Mouse (Mus musculus): ENCODE results near the gene Myo3b. TPM values are rescaled to one million over a fixed set of nuclear protein-coding genes. Genes with fewer than 3 reads are reported as not detected.

Gene Myo3b
- polyA plus RNA-seq, 1 experiment from 2014 or later = not detected

DNA sequence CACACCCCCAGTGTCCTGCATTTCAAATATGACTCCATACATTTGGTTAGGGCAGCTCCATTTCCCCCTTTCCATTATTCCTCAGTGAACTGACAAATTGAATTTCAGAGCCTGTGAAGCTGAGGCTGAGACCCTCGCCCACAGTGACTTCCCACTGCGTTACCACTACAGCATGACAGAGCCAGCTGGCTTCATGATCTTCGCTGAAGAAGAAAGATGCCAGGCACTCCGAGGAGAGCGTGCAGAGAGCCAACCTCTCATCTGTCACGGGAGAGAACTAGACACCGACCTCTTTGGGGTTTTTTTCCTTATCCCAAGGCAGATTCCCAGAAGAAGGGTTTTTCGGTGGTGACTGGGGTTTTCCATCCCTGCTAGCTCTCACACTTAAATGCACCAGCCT is 306.2 kb downstream of the Myo3b start:
- no peak for ATAC-seq (ENCODE audit: low read depth)
- WGBS (ENCODE audit: insufficient replicate concordance) = 66% methylated on average over 8 of the region's 8 CpGs

DNA sequence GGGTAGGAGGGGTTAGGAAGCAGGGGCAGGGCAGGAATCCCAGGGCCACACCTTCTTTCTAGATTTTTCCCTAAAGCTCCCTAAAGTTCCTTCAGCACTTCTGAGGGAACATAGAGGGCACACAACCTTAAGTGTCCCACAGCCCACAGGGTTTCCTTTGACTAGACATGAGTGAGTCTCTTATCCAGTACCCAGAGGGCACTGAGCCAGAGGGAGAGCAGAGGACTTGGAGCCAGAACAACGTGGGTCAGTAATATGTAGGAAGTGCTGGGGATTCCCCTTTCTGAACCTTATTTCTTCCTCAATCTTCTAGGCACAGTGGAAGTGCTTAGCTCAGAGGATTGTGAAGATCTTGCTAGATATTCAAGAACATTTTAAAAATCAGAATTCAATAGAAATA is 308.6 kb downstream of the Myo3b start:
- DNase-seq (no peak), ATAC-seq (ENCODE audit: low read depth) (no peak)
- H3K27ac ChIP-seq = no peak overlapping the region
- no peak overlapping the region for H3K9ac ChIP-seq
- no peaks in the 10 kb centered on the region for H3K4me1 ChIP-seq (replicated peaks)
- no peaks in the 10 kb centered on the region for H3K9me3 ChIP-seq (replicated peaks)
- H3K4me2 ChIP-seq = no peak overlapping the region
- no peaks in the 10 kb centered on the region for H3K36me3 ChIP-seq
- H3K4me3 ChIP-seq (replicated peaks) = no peak overlapping the region
- no peaks in the 10 kb centered on the region for H3K27me3 ChIP-seq
- 7% methylated on average over 1 of the region's 1 CpGs for WGBS (ENCODE audit: insufficient replicate concordance)

More for the DNA sequence above, 306.2 kb downstream of the Myo3b start:
- Histone ChIP-seq H3K9ac (no peak overlapping the region), H3K4me2 (no peak overlapping the region), H3K9me3 (replicated peaks) (no peaks in the 10 kb centered on the region), H3K36me3 (no peaks in the 10 kb centered on the region), H3K4me3 (replicated peaks) (no peak overlapping the region), H3K27me3 (no peaks in the 10 kb centered on the region), H3K27ac (no peak overlapping the region), H3K4me1 (replicated peaks) (no peaks in the 10 kb centered on the region)
- no peak for DNase-seq

DNA sequence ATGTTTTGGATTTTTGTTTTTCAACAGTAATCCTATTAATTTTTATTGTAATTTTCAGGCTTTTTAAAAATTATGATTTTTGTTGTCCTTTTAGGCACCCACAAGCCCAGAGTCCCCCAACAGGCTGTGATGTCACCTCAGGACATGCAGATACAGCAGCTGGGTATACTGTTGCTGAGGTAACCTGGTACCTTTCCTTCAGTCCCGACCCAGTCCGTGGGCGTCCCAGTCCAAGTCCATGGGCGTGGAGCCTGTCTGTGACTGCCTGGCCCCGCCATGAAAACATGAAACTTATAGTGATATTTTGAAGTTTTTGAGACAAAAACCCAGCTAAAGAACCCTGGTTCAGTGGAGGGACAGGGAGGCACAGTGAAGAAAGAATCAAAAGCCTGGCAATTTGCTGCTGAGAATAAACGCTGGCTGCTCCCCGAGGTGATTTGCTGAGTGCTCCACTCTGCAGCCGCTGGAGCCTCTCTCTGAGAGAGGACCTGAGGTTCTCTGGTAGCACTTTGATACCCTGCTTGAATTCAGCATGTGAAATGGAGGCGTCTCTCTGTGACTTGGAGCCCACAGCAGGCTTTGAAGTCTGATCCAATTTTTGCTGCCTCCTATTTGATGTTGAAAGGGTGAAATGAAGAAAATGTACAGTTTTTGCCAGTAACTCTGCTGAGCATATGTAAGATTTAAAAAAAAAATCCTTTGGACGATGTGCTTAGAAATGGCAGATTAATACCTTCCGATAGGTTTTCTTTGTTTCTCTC is 310.0 kb downstream of the Myo3b start:
- 52% methylated on average over 11 of the region's 11 CpGs for WGBS (ENCODE audit: insufficient replicate concordance)
- H3K27me3 ChIP-seq = no peaks in the 10 kb centered on the region
- DNase-seq (no peak), ATAC-seq (ENCODE audit: low read depth) (no peak)
- H3K27ac ChIP-seq = no peak overlapping the region
- no peaks in the 10 kb centered on the region for H3K36me3 ChIP-seq
- H3K9ac ChIP-seq = no peak overlapping the region
- no peak overlapping the region for H3K4me3 ChIP-seq (replicated peaks)
- H3K9me3 ChIP-seq (replicated peaks) = no peaks in the 10 kb centered on the region
- no peaks in the 10 kb centered on the region for H3K4me1 ChIP-seq (replicated peaks)
- H3K4me2 ChIP-seq = no peak overlapping the region

DNA sequence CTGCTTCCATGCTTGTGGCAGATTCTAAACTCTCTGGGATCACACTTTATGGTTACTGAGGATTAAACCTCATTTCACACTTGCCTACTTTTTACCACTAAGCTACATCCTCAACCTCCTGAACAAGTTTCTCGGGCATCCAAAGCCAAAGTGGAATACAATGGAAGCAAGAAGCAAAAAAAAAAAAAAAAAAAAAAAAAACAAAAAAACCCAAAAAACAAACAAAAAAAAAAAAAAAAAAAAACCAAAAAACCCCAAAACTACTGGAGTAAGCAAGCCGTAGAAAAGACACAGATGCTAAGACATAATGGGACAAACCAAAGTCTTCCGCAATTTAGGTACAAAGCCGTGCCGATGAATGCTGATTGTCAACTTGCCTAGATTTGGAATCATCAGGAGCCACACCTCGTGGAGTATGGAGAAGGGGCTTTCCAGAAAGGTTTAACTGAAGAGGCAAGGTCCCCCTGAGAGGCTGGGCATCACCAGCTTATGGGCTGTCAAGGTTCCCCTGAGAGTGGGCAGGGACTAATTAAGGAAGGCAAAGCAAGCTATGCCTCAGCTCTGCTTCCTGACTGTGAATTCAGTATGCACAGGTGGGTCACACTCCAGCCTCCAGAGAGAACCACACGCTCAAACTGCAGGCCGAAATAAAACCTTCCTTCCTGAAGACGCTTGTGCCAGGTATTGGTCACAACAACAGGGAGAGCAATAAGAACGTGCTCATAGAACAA is 313.7 kb downstream of the Myo3b start:
- DNase-seq = no peak
- WGBS (ENCODE audit: insufficient replicate concordance) = 64% methylated on average over 10 of the region's 10 CpGs
- Histone ChIP-seq H3K9ac (no peak overlapping the region), H3K9me3 (replicated peaks) (no peaks in the 10 kb centered on the region), H3K36me3 (no peaks in the 10 kb centered on the region), H3K4me3 (replicated peaks) (no peak overlapping the region), H3K27me3 (no peaks in the 10 kb centered on the region), H3K27ac (no peak overlapping the region), H3K4me1 (replicated peaks) (no peaks in the 10 kb centered on the region), H3K4me2 (no peak overlapping the region)
- ATAC-seq (ENCODE audit: low read depth) = no peak

DNA sequence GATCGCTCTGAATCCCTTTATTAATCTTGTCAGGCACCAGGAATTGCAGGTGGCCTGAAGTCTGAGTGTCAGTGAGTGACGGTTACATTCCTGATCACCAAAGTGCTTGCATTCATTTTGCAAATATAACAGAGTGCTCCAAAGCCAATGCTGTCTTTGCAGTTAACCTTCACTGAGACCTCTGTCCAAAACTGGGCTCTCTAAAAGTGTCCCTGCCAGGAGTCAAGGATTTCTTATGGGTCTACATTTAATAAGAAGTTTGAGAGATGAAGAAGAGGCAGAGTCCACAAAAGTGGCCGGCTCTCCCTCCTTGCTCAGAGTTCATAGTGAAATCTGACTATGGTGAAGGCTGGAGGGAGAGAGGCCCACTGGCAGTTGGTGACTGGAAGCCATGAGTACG is 315.1 kb downstream of the Myo3b start:
- Histone ChIP-seq H3K36me3 (no peaks in the 10 kb centered on the region), H3K4me1 (replicated peaks) (no peaks in the 10 kb centered on the region), H3K27me3 (no peaks in the 10 kb centered on the region), H3K4me3 (replicated peaks) (no peak overlapping the region), H3K9ac (no peak overlapping the region), H3K4me2 (no peak overlapping the region), H3K27ac (no peak overlapping the region), H3K9me3 (replicated peaks) (no peaks in the 10 kb centered on the region)
- ATAC-seq (ENCODE audit: low read depth) (no peak), DNase-seq (no peak)
- WGBS (ENCODE audit: insufficient replicate concordance) = 58% methylated on average over 4 of the region's 4 CpGs

DNA sequence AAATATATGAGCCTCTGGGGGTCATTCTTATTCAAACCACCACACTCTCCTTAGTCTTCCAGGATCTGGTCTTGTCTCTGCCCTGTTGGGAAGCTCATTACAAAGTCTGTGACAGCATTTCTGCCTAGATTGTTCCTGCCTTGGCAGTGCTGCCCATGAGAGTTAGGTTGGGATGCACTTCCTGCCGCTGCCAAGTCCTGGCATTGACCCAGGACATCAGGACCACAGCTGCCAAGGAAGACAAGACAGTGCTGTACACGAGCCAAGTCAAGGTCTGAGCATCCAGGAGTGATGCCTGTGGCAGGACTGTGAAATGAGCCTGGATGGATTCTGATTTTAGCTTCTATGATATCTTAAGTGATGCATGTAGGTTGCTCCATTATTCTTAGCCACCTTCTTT is 316.1 kb downstream of the Myo3b start:
- WGBS (ENCODE audit: insufficient replicate concordance) = 55% methylated on average over 2 of the region's 2 CpGs
- no peak for ATAC-seq (ENCODE audit: low read depth)
- no peak for DNase-seq
- Histone ChIP-seq H3K4me1 (replicated peaks) (no peaks in the 10 kb centered on the region), H3K27ac (no peak overlapping the region), H3K27me3 (no peaks in the 10 kb centered on the region), H3K4me2 (no peak overlapping the region), H3K4me3 (replicated peaks) (no peak overlapping the region), H3K9me3 (replicated peaks) (no peaks in the 10 kb centered on the region), H3K36me3 (no peaks in the 10 kb centered on the region), H3K9ac (no peak overlapping the region)

DNA sequence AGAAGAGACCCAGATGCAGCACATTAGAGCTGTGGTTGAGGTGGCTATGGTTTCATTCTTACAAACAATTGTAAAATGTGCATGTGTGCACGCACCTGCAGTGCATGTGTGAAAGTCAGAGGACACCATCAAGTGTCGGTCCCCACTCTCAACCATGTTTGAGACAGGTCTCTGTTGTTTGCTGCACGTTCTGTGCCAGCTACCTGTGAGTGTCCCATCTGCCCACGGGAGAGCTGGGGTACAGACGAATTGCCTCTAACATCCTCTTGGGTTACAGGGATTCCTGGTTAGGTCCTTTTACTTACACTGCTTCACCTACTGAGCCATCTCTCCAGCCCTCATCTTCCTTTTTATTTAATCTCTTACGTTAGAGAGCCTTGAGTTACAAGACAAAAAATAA is 330.5 kb downstream of the Myo3b start:
- ATAC-seq (ENCODE audit: low read depth) (no peak), DNase-seq (no peak)

DNA sequence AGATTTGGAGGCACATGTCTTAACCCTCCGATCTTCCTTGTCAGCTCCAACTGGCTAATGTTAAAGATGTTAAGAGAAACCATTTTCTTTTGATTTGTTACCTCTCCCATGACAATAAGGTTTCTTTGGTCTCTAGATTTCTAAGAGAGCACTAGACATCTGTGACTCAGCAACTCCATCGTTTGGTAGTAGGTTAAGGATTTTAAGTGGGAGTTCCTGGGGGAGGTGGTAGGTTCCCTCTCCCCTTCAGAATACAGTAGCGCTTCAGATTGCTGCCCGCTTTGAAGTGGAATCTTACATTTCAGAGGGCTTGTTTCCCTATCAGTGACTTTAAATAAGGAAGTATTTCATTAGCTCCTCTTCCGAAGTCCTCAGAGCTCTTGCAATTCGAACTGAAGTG is 340.4 kb downstream of the Myo3b start:
- no peak overlapping the region for H3K9ac ChIP-seq
- H3K27ac ChIP-seq = no peak overlapping the region
- no peaks in the 10 kb centered on the region for H3K36me3 ChIP-seq
- H3K4me3 ChIP-seq (replicated peaks) = no peak overlapping the region
- ATAC-seq (ENCODE audit: low read depth) (no peak), DNase-seq (no peak)
- H3K4me1 ChIP-seq (replicated peaks) = no peaks in the 10 kb centered on the region
- no peak overlapping the region for H3K4me2 ChIP-seq
- no peaks in the 10 kb centered on the region for H3K27me3 ChIP-seq
- no peaks in the 10 kb centered on the region for H3K9me3 ChIP-seq (replicated peaks)
- WGBS (ENCODE audit: insufficient replicate concordance) = 30% methylated on average over 6 of the region's 6 CpGs

More for the DNA sequence above, 330.5 kb downstream of the Myo3b start:
- no peaks in the 10 kb centered on the region for H3K9me3 ChIP-seq (replicated peaks)
- H3K27me3 ChIP-seq = no peaks in the 10 kb centered on the region
- no peaks in the 10 kb centered on the region for H3K36me3 ChIP-seq
- H3K9ac ChIP-seq = no peak overlapping the region
- H3K4me2 ChIP-seq = no peak overlapping the region
- no peak overlapping the region for H3K27ac ChIP-seq
- H3K4me3 ChIP-seq (replicated peaks) = no peak overlapping the region
- H3K4me1 ChIP-seq (replicated peaks) = no peaks in the 10 kb centered on the region
- WGBS (ENCODE audit: insufficient replicate concordance) = 61% methylated on average over 6 of the region's 6 CpGs

DNA sequence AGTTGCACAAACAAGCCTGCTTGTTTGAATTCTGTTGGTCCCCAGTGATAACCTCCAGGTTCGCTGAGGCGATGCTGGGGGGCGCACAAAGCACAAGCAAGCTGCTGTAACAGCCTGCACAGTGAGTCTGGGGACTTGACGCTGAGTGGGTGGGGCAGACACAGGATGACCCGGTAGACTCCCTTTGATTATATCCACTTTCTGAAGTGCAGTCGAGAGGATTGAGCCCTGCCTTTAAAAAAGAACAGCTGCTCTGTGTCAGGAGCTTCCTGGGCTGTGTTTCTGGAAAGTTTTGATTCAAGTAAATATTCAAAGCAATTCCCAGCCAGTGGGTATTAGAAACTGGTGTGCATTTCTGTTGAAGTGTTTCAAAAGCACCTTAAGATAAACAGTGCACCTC is 341.0 kb downstream of the Myo3b start:
- Histone ChIP-seq H3K27me3 (no peaks in the 10 kb centered on the region), H3K4me2 (no peak overlapping the region), H3K4me1 (replicated peaks) (no peaks in the 10 kb centered on the region), H3K9me3 (replicated peaks) (no peaks in the 10 kb centered on the region), H3K9ac (no peak overlapping the region), H3K36me3 (no peaks in the 10 kb centered on the region), H3K4me3 (replicated peaks) (no peak overlapping the region), H3K27ac (no peak overlapping the region)
- no peak for DNase-seq
- WGBS (ENCODE audit: insufficient replicate concordance) = 28% methylated on average over 6 of the region's 6 CpGs
- no peak for ATAC-seq (ENCODE audit: low read depth)

DNA sequence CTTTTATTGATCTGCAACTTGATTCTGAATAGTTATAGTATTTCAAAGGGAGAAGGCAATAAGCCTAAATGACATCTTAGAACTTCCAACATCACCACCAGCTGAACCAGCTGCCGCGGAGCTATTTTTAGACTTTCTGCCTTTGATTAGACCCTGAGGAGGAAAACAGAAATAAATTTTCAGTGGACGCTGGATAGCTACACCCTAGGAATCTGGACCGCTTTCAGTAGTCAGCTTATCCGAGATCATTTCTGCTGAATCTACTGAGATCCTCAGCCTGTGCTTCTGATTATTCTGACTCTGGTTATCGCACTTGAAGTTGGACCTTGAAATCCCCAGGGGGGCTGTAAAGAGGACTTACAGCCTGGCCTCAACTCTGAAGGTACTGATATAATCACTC is 349.7 kb downstream of the Myo3b start:
- no peak overlapping the region for H3K4me3 ChIP-seq (replicated peaks)
- no peak overlapping the region for H3K4me2 ChIP-seq
- ATAC-seq (ENCODE audit: low read depth) = no peak
- no peak for DNase-seq
- H3K9ac ChIP-seq = no peak overlapping the region
- H3K27me3 ChIP-seq = no peaks in the 10 kb centered on the region
- H3K4me1 ChIP-seq (replicated peaks) = no peaks in the 10 kb centered on the region
- no peak overlapping the region for H3K27ac ChIP-seq
- H3K9me3 ChIP-seq (replicated peaks) = no peaks in the 10 kb centered on the region
- 63% methylated on average over 6 of the region's 6 CpGs for WGBS (ENCODE audit: insufficient replicate concordance)
- H3K36me3 ChIP-seq = no peaks in the 10 kb centered on the region

DNA sequence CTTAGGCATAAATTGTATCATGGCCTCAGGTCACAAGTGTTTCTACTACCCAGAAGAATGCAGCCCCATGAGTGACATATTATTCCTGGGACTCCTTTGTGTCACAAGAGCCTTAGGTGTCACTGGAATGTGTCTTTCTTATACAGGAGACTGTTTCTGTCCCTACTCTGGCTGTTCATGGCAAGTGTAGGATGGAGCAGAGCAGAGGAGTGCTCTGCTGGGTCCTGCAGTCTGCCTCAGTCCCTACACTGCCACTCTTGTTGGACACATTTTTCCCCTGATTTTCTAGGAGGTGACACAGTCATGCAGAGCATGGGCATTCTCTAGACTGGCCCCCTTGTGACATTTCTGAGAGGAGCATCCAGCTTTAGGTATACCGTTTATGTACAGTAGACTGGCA is 350.2 kb downstream of the Myo3b start:
- H3K27me3 ChIP-seq = no peaks in the 10 kb centered on the region
- H3K4me3 ChIP-seq (replicated peaks) = no peak overlapping the region
- no peak overlapping the region for H3K9ac ChIP-seq
- H3K9me3 ChIP-seq (replicated peaks) = no peaks in the 10 kb centered on the region
- 71% methylated on average over 1 of the region's 1 CpGs for WGBS (ENCODE audit: insufficient replicate concordance)
- ATAC-seq (ENCODE audit: low read depth) = no peak
- no peaks in the 10 kb centered on the region for H3K36me3 ChIP-seq
- no peak overlapping the region for H3K27ac ChIP-seq
- H3K4me1 ChIP-seq (replicated peaks) = no peaks in the 10 kb centered on the region
- no peak for DNase-seq
- no peak overlapping the region for H3K4me2 ChIP-seq

DNA sequence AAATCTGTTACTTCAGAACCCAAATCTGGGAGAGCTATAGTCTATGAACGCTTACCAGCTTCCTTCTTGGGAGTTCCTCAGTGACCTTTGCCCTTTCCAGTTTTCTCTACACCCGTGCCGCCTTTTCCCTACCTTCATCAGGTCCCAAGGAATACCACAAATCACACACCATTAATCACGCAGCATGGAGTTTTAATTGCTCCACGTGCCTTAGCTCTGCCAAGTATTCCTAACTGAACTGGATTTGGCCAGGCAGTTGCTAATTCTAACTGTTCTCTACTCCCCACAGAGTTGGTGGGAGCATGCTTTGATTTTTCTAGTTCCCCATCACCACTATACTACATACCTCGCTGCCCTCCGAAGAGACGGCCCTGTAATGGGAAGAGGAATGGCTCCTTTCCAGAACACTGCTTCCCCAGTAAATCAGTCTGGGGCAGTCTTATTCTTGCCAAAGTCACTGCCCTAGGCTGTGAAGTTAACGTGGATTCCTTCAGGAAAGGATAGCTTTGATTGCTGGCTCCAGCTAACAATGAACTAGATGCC is 358.9 kb downstream of the Myo3b start:
- Histone ChIP-seq H3K9ac (no peak overlapping the region), H3K4me2 (no peak overlapping the region), H3K4me1 (replicated peaks) (no peaks in the 10 kb centered on the region), H3K27me3 (no peaks in the 10 kb centered on the region), H3K4me3 (replicated peaks) (no peak overlapping the region), H3K9me3 (replicated peaks) (no peaks in the 10 kb centered on the region), H3K27ac (no peak overlapping the region), H3K36me3 (no peaks in the 10 kb centered on the region)
- no peak for ATAC-seq (ENCODE audit: low read depth)
- 61% methylated on average over 9 of the region's 9 CpGs for WGBS (ENCODE audit: insufficient replicate concordance)
- DNase-seq = no peak

All from liver, embryonic 13.5 days (tissue).